Mouse (Mus musculus) heart, embryonic 13.5 days (tissue): ENCODE results near the gene Abhd16a. TPM values are rescaled to one million over a fixed set of nuclear protein-coding genes. Genes with fewer than 3 reads are reported as not detected.

Experiments used
- ATAC-seq: fragments of 200-750 bp; cut with Nextera tagmentation; 2 replicates; pipeline ENCODE4 v1.8.0; 2017; ENCODE audit warnings: moderate TSS enrichment; ENCODE audit not compliant: insufficient number of reproducible peaks, low FRiP score, low TSS enrichment; ENCODE audit errors: extremely low read depth
- H3K27ac ChIP-seq: fragments of 300-500 bp; sonication (generic); replicated peaks from 2 replicates; pipeline ENCODE4 v1.5.1; 2015; ENCODE audit warnings: moderate library complexity, mild to moderate bottlenecking, inconsistent platforms
- H3K27me3 ChIP-seq: fragments of 300-500 bp; sonication (generic); replicated peaks from 2 replicates; pipeline ENCODE4 v1.6.1; 2015; ENCODE audit warnings: mild to moderate bottlenecking, inconsistent platforms
- H3K36me3 ChIP-seq: fragments of 300-500 bp; sonication (generic); 2 replicates; pipeline ENCODE4 v1.6.1; 2015; ENCODE audit warnings: mild to moderate bottlenecking, inconsistent platforms
- H3K4me1 ChIP-seq: fragments of 300-500 bp; sonication (generic); 2 replicates; pipeline ENCODE4 v1.6.1; 2015; ENCODE audit warnings: inconsistent platforms
- H3K4me2 ChIP-seq: fragments of 300-500 bp; sonication (generic); 2 replicates; pipeline ENCODE4 v1.6.1; 2015; ENCODE audit warnings: inconsistent platforms, mild to moderate bottlenecking, moderate library complexity
- H3K4me3 ChIP-seq: fragments of 300-500 bp; sonication (generic); 2 replicates; pipeline ENCODE4 v1.5.1; 2015; ENCODE audit warnings: moderate library complexity, mild to moderate bottlenecking, inconsistent platforms
- H3K9ac ChIP-seq: fragments of 300-500 bp; sonication (generic); 2 replicates; pipeline ENCODE4 v1.6.1; 2015; ENCODE audit warnings: inconsistent platforms, mild to moderate bottlenecking, moderate library complexity
- H3K9me3 ChIP-seq: fragments of 300-500 bp; sonication (generic); 2 replicates; pipeline ENCODE4 v1.6.1; 2016; ENCODE audit warnings: inconsistent platforms
- WGBS: fragments of 180-500 bp; shearing (Covaris S2); methylation state at CpG from one replicate; pipeline ENCODE4 v1.1.7; 2015; ENCODE audit warnings: mixed read lengths; 5-methylcytosine and 5-hydroxymethylcytosine counted together
- polyA plus RNA-seq: library from polyadenylated mRNA; unstranded; fragments of >200 nt; fragmentation: Nextera tagmentation; extraction: Ambion mirVana; gene quantifications from 2 replicates; pipeline ENCODE4 v1.2.1, GENCODE M21; 2015

The Abhd16a gene
- polyA plus RNA-seq, 1 experiment from 2014 or later = 67.0 TPM

DNA sequence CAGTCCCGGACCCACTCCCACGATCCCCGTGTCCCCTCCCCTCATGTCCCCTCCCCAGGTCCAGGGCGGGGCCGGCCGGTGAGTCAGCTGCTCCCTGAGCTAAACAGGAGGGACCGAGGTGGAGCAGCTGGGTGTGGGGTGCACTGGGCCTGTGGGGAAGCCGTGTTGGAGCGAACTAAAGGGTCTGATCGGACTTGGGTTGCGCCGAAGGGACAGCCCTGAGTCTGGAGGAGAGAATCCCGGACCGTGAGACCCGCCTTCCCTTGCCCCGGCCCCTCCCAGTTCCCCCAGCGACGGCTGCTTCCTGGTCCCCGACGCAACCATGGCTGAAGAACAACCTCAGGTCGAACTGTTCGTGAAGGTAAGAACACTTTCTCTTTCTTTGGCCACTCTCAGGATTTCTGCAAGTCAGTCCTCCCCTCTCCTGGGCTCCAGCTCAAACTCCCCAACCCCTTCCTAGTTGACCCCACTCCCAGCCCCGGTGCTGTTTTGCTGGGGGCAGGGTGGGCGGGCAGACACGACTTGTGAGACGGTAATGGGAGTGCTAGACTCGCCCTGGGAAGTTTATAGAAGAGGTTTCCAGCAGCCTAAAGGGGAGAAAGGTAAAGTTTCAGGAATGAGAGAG is 38.8 kb upstream of the Abhd16a start:
- Histone ChIP-seq H3K27ac (peak overlapping the region; percentile 99), H3K4me3 (peak overlapping the region; percentile 75), H3K9me3 (no peaks in the 10 kb centered on the region), H3K9ac (peak overlapping the region; percentile 99), H3K27me3 (no peaks in the 10 kb centered on the region), H3K4me1 (peaks cover 66% of the 10 kb centered on the region), H3K4me2 (peak overlapping the region; percentile 95), H3K36me3 (peaks cover 33% of the 10 kb centered on the region)
- ATAC-seq = peak; percentile 28
- 1% methylated on average over 27 of the region's 27 CpGs for WGBS

DNA sequence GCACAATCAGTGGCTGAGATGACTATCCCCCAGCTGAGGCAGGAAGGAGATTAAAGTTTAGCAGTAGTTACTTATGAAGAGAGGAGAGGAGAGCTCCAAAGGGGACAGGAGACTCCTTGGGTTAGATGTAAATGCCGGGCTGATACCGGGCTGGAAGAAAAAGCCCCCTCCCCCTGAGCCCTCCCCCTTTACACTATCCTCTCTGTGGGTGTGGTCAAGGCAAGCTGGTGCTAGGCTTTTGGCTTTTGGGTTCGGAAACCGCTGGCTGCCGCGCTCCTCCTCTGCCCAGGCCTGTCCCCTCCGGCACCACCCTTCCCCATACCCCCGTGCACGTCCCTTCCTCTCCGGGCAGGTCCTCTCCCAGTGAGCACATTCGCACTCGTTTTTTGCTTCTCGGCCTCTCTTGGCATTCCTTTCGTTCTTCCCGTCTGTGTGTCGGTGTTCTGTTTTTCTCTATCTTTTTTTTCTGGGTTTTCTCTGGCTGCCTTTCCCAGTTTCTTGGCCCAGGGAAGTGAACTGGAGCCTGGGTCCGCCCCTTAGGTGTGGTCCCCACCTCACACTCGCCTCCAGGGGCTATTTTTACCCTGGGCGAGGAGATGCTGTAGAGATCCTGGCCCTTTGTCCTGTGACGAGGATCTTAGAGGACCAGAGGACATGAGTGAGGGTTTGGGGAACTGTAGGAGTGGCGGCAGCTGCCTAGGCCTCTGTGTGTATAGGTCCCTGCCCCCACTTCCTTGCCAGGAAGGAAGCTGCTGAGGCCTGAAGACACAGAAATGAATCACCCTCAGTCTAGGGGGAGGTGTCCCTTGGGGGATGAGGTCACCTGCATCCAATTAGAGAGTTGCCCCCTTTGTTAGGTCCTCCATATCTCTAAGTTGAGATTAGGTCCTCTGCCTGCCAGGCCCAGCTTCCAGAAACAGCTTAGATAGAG is 37.6 kb upstream of the Abhd16a start:
- WGBS = 1% methylated on average over 21 of the region's 21 CpGs
- peak overlapping the region; percentile 99 for H3K9ac ChIP-seq
- peak overlapping the region; percentile 95 for H3K4me2 ChIP-seq
- H3K4me1 ChIP-seq = peaks cover 63% of the 10 kb centered on the region
- peak; percentile 51 for ATAC-seq
- H3K27me3 ChIP-seq = no peaks in the 10 kb centered on the region
- H3K36me3 ChIP-seq = peaks cover 45% of the 10 kb centered on the region
- H3K4me3 ChIP-seq = peak overlapping the region; percentile 75
- H3K27ac ChIP-seq = peak overlapping the region; percentile 99
- no peaks in the 10 kb centered on the region for H3K9me3 ChIP-seq

DNA sequence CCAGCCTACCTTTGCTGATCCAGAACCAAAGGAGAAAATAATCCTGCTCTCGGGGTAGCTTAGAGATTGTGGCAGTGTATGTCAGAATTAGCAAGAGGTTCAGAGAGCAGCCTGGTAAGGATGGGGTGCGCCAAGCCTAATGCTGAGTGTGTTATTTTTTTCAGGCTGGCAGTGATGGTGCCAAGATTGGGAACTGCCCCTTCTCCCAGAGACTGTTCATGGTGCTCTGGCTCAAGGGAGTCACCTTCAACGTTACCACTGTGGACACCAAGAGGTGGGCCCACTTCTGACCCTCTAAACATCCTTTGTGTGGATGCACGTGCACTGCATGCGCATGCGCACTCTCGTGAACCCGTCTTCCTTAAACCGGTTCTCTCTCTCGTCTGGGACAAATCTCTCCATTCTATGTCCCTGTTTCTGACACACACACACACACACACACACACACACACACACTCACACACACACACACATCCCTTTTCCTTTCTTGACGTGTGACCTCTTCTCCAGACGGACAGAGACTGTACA is 36.7 kb upstream of the Abhd16a start:
- H3K36me3 ChIP-seq = peaks cover 53% of the 10 kb centered on the region

DNA sequence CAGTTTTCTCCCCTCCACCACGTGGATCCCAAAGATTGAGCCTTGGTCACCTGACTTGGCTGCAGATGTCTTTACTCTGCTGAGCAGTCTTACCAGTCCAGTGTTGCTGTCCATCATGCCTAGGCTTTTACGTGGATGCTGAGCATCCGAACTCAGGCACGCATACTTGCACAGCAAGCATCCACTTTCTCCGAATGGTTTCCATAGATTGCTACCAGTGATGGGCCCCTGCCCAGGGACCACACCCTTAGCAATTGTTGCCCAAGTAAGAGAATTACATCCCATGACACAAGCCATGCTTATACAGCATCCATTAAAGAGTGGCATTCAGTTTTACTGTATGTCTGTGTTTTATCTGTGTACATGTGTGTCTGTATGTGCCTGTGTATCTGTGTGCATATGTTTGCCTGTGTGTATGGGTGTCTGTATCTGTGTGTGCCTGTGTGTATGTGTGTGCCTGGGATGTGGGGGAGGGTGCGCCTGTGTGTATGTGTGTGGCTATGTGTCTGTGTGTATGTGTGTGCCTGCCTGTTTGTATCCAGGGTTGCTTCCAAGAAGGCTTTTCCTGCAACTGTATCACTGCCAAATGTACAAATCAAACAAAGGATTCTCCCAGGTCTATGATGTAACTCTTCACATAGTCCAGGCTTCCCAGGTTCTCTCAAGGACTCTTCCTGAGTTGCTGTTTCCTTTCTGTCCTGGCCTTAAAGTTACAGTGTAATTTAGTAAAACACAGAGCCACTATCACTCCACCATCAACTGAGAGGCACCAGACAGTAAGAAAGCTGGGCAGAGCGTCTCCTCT is 33.2 kb upstream of the Abhd16a start:
- H3K27me3 ChIP-seq = no peaks in the 10 kb centered on the region
- 0 out of 2 replicates have a peak overlapping the region, but pooled peaks have one; percentile 1 for H3K4me2 ChIP-seq
- no peak for ATAC-seq
- H3K4me3 ChIP-seq = no peak overlapping the region
- H3K9me3 ChIP-seq = no peaks in the 10 kb centered on the region
- peaks cover 72% of the 10 kb centered on the region for H3K36me3 ChIP-seq
- 0 out of 2 replicates have a peak overlapping the region, but pooled peaks have one; percentile 42 for H3K9ac ChIP-seq
- 86% methylated on average over 7 of the region's 7 CpGs for WGBS
- peak overlapping the region; percentile 21; the same call in 1 of the 2 replicates for H3K27ac ChIP-seq
- peaks cover 53% of the 10 kb centered on the region for H3K4me1 ChIP-seq

More for the DNA sequence above, 36.7 kb upstream of the Abhd16a start:
- Histone ChIP-seq H3K27me3 (no peaks in the 10 kb centered on the region), H3K27ac (peak overlapping the region; percentile 99), H3K9me3 (no peaks in the 10 kb centered on the region), H3K4me1 (peaks cover 58% of the 10 kb centered on the region), H3K4me2 (peak overlapping the region; percentile 95), H3K4me3 (peak overlapping the region; percentile 75), H3K9ac (peak overlapping the region; percentile 99)
- WGBS = 57% methylated on average over 12 of the region's 12 CpGs
- no peak for ATAC-seq

DNA sequence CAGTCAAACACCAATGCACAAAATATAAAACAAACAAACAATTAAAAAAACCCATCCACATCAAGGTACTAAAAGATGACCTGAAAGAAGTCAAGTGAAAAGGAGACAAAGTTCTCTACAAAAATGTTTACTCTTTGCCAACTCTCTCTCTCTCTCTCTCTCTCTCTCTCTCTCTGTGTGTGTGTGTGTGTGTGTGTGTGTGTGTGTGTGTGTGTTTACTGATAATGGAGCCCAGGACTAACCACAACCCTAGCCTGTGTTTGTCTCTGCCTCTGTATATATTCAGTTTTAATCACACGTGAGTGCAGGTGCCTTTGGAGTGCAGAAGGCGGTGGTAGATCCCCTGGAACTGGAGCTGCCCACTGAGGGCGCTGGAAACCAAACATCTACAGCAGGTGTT is 32.0 kb upstream of the Abhd16a start:
- 66% methylated on average over 3 of the region's 3 CpGs for WGBS
- no peaks in the 10 kb centered on the region for H3K9me3 ChIP-seq
- no peaks in the 10 kb centered on the region for H3K27me3 ChIP-seq
- H3K36me3 ChIP-seq = peaks cover 82% of the 10 kb centered on the region
- H3K27ac ChIP-seq = no peak overlapping the region
- no peak overlapping the region for H3K9ac ChIP-seq
- H3K4me3 ChIP-seq = no peak overlapping the region
- H3K4me2 ChIP-seq = no peak overlapping the region
- peaks cover 56% of the 10 kb centered on the region for H3K4me1 ChIP-seq
- no peak for ATAC-seq

DNA sequence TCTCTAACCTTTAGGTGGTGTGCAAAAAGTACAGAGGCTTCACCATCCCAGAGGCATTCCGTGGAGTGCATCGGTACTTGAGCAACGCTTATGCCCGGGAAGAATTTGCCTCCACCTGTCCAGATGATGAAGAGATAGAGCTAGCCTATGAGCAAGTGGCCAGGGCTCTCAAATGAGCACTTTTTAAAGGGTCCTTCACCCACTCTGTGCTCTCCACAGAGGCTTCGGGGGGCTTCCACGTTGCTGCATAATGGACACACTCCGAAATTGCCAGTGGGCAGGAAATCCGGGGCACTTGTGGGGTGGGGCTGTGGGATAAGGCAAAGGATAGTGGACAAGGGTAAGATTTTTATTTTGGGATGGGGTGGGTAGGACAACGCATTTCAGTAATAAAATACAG is 30.7 kb upstream of the Abhd16a start:
- H3K36me3 ChIP-seq = peaks cover 82% of the 10 kb centered on the region
- H3K27me3 ChIP-seq = peaks cover 4% of the 10 kb centered on the region; the same call in 1 of the 2 replicates
- peak overlapping the region; percentile 97 for H3K9ac ChIP-seq
- H3K4me2 ChIP-seq = peak overlapping the region; percentile 82
- ATAC-seq = no peak
- H3K9me3 ChIP-seq = no peaks in the 10 kb centered on the region
- WGBS = 55% methylated on average over 9 of the region's 9 CpGs
- peaks cover 44% of the 10 kb centered on the region for H3K4me1 ChIP-seq
- H3K27ac ChIP-seq = peak overlapping the region; percentile 96
- H3K4me3 ChIP-seq = peak overlapping the region; percentile 86

DNA sequence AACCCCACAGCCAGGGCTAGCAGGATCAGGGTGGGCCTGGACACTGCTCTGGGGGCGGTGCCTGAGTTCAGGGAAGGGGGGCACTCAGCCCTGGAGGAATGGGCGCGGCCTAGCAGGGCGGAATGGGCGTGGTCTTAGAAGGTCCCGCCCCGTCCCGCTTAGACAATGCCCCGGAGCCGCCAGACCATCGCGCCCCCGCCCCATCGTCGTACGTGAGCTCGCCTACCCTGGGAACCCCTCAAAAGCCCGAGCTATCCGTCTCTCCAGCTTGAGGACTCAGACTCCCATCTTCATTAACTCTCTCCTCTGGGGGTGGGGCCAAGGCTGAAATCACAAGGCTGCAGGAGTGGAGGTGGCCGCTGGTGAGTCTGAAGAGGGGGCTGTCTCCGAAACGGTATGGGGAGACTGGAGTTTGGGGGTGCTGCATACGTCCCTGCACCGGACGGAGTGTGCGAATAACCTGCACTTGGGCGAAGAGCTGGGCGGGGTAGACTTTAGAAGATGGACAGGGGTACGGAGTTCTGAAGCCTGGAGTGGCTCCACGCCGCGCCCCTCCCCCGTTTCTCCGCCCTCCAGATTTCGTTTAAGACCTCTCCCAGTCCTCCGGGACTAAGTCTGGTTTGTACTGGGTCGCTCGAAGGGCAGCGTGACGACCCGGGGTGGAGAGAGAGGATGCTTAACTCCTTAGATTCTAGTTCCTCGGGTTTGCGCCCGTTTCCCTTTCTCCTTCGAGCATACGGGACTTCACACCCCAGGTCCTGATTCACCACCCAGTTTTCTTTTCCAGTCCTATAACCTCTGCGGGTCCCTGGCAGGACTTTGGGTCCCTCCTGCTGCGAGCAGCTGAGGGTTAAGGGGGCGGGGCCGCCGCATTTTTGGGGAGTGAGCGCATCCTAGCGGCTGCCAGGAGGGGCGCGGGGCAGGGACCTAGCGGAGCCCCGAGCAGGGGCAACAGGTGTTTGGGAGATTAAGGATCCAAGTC is 29.9 kb upstream of the Abhd16a start, which contains the start of gene Ddah2:
TSS of gene Ddah2 (plus strand) at position 125 of the 982 bp plus-strand sequence.
- peaks cover 74% of the 10 kb centered on the region for H3K36me3 ChIP-seq

DNA sequence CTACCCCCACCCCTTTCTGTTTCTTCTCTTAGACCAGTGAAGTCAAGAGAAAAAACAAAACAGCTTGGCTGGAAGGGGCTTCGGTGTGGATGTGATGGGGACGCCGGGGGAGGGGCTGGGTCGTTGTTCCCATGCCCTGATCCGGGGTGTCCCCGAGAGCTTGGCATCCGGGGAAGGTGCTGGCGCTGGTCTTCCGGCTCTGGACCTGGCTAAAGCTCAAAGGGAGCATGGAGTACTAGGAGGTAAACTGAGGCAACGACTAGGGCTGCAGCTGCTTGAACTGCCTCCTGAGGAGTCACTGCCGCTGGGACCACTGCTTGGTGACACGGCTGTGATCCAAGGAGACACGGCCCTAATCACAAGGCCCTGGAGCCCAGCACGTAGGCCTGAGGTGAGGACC is 29.0 kb upstream of the Abhd16a start:
- Histone ChIP-seq H3K9me3 (no peaks in the 10 kb centered on the region), H3K36me3 (peaks cover 66% of the 10 kb centered on the region), H3K9ac (peak overlapping the region; percentile 97), H3K4me2 (peak overlapping the region; percentile 82), H3K4me1 (peaks cover 48% of the 10 kb centered on the region), H3K4me3 (peak overlapping the region; percentile 86), H3K27ac (peak overlapping the region; percentile 96), H3K27me3 (peaks cover 21% of the 10 kb centered on the region)
- WGBS = 21% methylated on average over 14 of the region's 14 CpGs
- ATAC-seq = no peak

More for the DNA sequence above, 29.9 kb upstream of the Abhd16a start, which contains the start of gene Ddah2:
- ATAC-seq = peak; percentile 89
- peak within 1 kb of the TSS; percentile 97 for H3K9ac ChIP-seq
- H3K27ac ChIP-seq = peak within 1 kb of the TSS; percentile 96
- peaks cover 42% of the 10 kb centered on the region for H3K4me1 ChIP-seq
- H3K4me3 ChIP-seq = peak within 1 kb of the TSS; percentile 86
- under 1% methylated on average over 57 of the region's 57 CpGs for WGBS
- H3K27me3 ChIP-seq = peaks cover 13% of the 10 kb centered on the region
- peak within 1 kb of the TSS; percentile 82 for H3K4me2 ChIP-seq
- no peaks in the 10 kb centered on the region for H3K9me3 ChIP-seq

DNA sequence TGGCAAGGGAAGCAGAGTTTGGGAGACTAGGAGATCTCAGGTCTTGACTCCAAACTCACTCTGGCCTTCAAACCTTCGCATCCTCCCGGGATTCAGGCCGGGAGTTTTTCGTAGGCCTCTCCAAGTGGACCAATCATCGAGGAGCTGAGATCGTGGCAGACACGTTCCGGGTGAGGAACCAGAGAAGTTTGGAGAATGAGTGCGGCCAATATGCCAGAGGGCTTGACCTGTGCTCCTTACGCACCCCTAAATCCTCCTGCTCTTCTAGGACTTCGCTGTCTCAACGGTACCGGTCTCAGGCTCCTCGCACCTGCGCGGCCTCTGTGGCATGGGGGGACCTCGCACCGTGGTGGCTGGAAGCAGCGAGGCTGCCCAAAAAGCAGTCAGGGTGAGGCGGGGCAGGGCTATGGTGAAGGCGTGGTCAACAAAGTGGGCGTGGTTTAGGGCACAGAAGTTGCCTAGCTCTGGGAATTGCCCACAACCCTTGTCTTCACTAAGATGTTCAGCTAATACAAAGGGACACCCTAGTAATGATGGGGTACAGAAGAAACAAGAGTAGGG is 28.2 kb upstream of the Abhd16a start:
- Histone ChIP-seq H3K27ac (no peak overlapping the region), H3K27me3 (peaks cover 29% of the 10 kb centered on the region), H3K36me3 (peaks cover 58% of the 10 kb centered on the region), H3K4me3 (peak overlapping the region; percentile 86), H3K4me2 (peak overlapping the region; percentile 82), H3K4me1 (peaks cover 53% of the 10 kb centered on the region), H3K9me3 (no peaks in the 10 kb centered on the region), H3K9ac (peak overlapping the region; percentile 97)
- no peak for ATAC-seq
- WGBS = 66% methylated on average over 22 of the region's 22 CpGs
